Mouse (Mus musculus) right cerebral cortex, postnatal 10 days (tissue): ENCODE measurements at regions not wholly inside any gene's neighbourhood (a gene's known extent, or its start where the extent isn't known, plus 50 kb on each side); places are given as distances from the start of the nearest gene placed in this dataset.

Experiments used
- DNase-seq, 2 experiments: peaks; one replicate each; pipeline ENCODE4 v3.0.0; 2021; ENCODE audit warnings: low spot score in 2 of 2

- DNase-seq, result no peak
Observed at GRCm38 (mm10) chr8:77774551-77775335, 50.5 kb upstream of the Ednra start.

GRCm38 (mm10) chr8:77775526-77775925 lies 51.3 kb upstream of the Ednra start:
- no peak for DNase-seq

- no peak for DNase-seq
Observed at GRCm38 (mm10) chr8:77777597-77777996, 53.3 kb upstream of the Ednra start.

- no peak for DNase-seq
Observed at GRCm38 (mm10) chr8:77785676-77786255, 61.5 kb upstream of the Ednra start.

GRCm38 (mm10) chr8:77794911-77795310 lies 70.6 kb upstream of the Ednra start:
- no peak for DNase-seq

GRCm38 (mm10) chr8:77803147-77803903 lies 79.1 kb upstream of the Ednra start:
- no peak for DNase-seq

- no peak for DNase-seq
Observed at GRCm38 (mm10) chr8:77804536-77804935, 80.3 kb upstream of the Ednra start.

GRCm38 (mm10) chr8:77804956-77805355 lies 80.7 kb upstream of the Ednra start:
- no peak for DNase-seq

- DNase-seq, result no peak
Observed at GRCm38 (mm10) chr8:77805657-77806056, 81.4 kb upstream of the Ednra start.

- DNase-seq, result no peak
Observed at GRCm38 (mm10) chr8:77814796-77815647, 90.8 kb upstream of the Ednra start.

- no peak for DNase-seq
Observed at GRCm38 (mm10) chr8:77815648-77815971, 91.3 kb upstream of the Ednra start.

GRCm38 (mm10) chr8:77816217-77816616 lies 92.0 kb upstream of the Ednra start:
- DNase-seq, result no peak

GRCm38 (mm10) chr8:77825786-77826185 lies 101.5 kb upstream of the Ednra start:
- no peak for DNase-seq

- no peak for DNase-seq
Observed at GRCm38 (mm10) chr8:77826255-77826654, 102.0 kb upstream of the Ednra start.

- DNase-seq, result no peak
Observed at GRCm38 (mm10) chr8:77828079-77828478, 103.8 kb upstream of the Ednra start.

- no peak for DNase-seq
Observed at GRCm38 (mm10) chr8:77829126-77829748, 105.0 kb upstream of the Ednra start.

GRCm38 (mm10) chr8:77829764-77830163 lies 105.5 kb upstream of the Ednra start:
- no peak for DNase-seq

- DNase-seq, result no peak
Observed at GRCm38 (mm10) chr8:77834283-77834682, 110.0 kb upstream of the Ednra start.

- no peak for DNase-seq
Observed at GRCm38 (mm10) chr8:77836902-77837489, 112.7 kb upstream of the Ednra start.

- no peak for DNase-seq
Observed at GRCm38 (mm10) chr8:77842392-77843139, 118.3 kb upstream of the Ednra start.
